Mouse (Mus musculus): ENCODE results near the gene Fgf2.

DNA sequence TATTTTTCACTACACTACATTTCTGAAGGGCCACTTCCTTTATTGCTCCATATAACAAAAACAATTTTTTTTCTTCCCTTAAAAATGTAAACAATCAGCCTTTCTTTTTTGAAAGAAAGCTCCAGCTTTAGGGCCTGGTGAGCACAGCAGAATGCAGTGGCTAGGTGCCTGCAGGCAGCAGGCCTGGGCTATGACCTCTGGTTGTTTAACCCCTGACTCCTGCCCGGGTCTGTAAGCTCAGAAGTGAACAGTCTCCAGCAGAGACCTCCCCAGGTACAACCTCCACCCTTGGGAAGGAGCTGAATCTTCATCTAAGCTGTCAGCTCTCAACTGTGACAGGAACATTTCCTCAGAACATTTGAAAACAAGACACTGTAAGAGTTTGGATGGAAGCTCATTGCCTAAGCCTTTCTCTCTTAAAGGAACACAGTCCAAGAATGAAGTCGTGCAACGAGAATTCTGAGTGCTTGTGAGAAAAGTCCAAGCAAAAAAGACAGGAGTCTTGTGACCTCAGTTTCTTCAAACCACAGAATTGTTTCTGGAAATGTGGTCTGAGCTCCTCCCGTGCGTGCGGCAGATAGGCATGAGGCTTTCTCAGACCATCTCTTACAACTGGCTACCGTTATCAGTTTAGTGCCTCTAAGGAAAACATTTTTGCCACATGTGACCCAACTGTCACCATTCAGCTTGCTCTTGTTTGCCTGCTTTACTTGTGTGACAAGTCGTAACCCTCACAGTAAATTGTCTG, 44.6 kb upstream of the Fgf2 start:
- TF ChIP-seq CTCF (IDR thresholded peaks at IDR 0.05; ENCODE audit: extremely low read depth, insufficient read depth, low read length) (no peak), POLR2A (IDR thresholded peaks at IDR 0.05; ENCODE audit: extremely low read depth, insufficient read depth, low read length) (no peak)

Measured in cortical plate, adult 2 months (tissue).